Mouse (Mus musculus) CH12.LX (cell line): ENCODE results near the gene 2310009B15Rik.

Experiments used
- CTCF ChIP-seq, 2 experiments: IDR thresholded peaks in 1 of 2; conservative IDR thresholded peaks in 1 of 2; 2 replicates each; pipeline ENCODE4 v1.5.1; 2011 to 2012; ENCODE audit warnings: low read depth in 2 of 2, low read length in 2 of 2, improper control_type of control experiment in 1 of 2, inconsistent platforms in 1 of 2, mild to moderate bottlenecking in 1 of 2, moderate library complexity in 1 of 2
- E2F4 ChIP-seq: IDR thresholded peaks from 2 replicates; pipeline ENCODE4 v1.6.1; 2011; ENCODE audit warnings: low read depth, low read length, improper control_type of control experiment; ENCODE audit not compliant: insufficient replicate concordance
- ELF1 ChIP-seq: IDR thresholded peaks from 2 replicates; pipeline ENCODE4 v1.6.1; 2014; ENCODE audit warnings: low read depth, mild to moderate bottlenecking, inconsistent platforms, low read length, improper control_type of control experiment
- EP300 ChIP-seq: IDR thresholded peaks from 2 replicates; pipeline ENCODE4 v1.6.1; 2011; ENCODE audit warnings: low read length, improper control_type of control experiment
- POLR2A ChIP-seq: IDR thresholded peaks from 2 replicates; pipeline ENCODE4 v1.6.1; 2011; ENCODE audit warnings: low read depth, mild to moderate bottlenecking, improper control_type of control experiment, low read length
- USF1 ChIP-seq: IDR thresholded peaks from 2 replicates; pipeline ENCODE4 v1.6.1; 2014; ENCODE audit warnings: low read depth, mild to moderate bottlenecking, inconsistent platforms, low read length, improper control_type of control experiment
- ZC3H11A ChIP-seq: IDR thresholded peaks from 2 replicates; pipeline ENCODE4 v1.6.1; 2012; ENCODE audit warnings: low read depth, mild to moderate bottlenecking, inconsistent platforms, low read length, improper control_type of control experiment
- ZNF384 ChIP-seq: IDR thresholded peaks from 2 replicates; pipeline ENCODE4 v1.6.1; 2012; ENCODE audit warnings: low read depth, low read length, improper control_type of control experiment, inconsistent platforms

DNA sequence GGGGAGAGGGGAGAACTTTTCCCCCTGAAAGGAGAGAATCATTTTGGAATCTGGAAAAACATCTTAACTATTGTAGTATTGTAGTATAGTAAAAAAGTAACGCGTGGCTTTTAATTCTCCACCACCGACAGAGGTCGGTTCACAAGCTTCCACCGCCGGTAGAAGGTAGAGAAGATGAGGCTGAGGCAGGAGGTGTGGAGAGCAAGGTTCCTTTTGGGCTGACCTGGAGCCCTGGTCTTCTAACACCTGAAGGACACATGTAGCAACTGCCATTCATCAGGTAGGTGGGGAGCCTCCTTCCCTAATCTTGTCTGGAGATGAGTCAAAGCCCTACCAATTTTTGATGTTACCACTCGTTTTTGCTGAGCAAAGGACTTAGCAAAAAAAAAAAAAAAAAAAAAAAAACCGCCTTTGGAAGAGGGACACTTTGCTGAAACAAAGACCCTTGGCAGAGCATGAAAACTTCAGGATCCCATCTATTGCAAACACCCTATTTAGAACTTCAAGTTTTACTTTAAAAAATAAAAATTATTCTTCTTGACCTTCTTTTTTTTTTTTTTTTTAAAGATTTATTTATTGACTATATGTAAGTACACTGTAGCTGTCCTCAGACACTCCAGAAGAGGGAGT, 7.0 kb downstream of the 2310009B15Rik start:
- TF ChIP-seq CTCF (conservative IDR thresholded peaks at IDR 0.05 in 1 of 2, IDR thresholded peaks at IDR 0.05 in 1 of 2; ENCODE audit: low read depth in 2 of 2, low read length in 2 of 2) (no peak), ZNF384 (peak; percentile 38; the same call in 1 of the 2 replicates), ELF1 (no peak), ZC3H11A (no peak), E2F4 (no peak), POLR2A (no peak), USF1 (no peak), EP300 (no peak)
